Mouse (Mus musculus): ENCODE measurements around the gene Pkd1.

The Pkd1 gene

DNA sequence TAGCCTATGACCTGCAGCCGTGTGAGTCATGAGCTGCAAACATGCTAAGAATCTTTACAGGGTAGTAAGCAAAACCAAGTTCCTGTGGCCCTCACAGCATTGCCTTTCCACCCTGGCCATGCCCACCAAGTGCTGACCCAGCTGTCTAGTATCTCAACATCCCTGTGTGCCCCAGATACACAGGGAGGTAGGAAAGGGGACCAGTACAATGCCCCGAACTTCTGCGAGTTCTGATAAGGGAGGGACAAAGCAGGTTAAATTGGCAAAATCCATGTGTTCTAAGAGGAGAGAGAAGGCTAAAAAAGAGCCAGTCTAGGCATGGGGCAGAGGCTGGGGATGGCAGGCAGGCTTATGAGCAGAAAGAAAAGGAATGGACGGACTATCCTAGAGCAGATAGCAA, 58.7 kb downstream of the Pkd1 start:
- DNase-seq (ENCODE audit: low read depth, low spot score), result no peak

DNA sequence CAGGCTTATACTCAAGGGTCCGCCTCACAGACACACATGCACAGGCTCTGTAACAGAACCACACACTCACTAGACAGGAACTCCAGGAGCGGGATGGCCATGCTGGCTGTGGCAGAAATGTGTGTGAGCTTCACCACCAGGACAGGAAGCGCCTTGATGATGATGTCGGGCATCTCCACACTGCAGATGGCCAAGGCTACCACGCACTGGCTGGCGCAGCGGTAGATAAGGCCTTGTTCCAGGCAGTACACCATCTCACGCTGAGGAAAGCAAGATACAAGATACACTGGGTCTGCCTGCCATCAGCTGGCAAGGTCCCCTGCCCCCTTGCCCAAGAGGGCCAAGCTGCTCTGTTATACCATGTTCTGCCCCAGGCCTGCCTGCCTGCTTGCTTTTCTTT, 59.2 kb downstream of the Pkd1 start:
- DNase-seq (ENCODE audit: low read depth, low spot score), result no peak

DNA sequence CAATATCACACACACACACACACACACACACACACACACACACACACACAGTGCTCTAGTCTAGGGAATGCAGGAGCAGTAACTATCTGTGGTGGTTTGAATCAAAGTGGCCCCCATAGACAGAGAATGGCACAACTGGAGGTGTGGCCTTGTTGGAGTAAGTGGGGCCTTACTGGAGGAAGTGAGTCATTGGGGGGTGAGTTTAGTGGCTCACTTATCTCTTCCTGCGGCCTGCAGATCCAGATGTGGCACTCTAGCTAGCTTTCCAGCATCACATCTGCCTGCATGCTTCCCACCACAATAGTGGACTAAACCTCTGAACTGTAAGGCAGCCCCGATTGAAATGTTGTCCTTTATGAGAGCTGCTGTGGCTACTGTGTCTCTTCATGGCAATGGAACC, 61.1 kb downstream of the Pkd1 start:
- no peak for DNase-seq (ENCODE audit: low read depth, low spot score)

DNA sequence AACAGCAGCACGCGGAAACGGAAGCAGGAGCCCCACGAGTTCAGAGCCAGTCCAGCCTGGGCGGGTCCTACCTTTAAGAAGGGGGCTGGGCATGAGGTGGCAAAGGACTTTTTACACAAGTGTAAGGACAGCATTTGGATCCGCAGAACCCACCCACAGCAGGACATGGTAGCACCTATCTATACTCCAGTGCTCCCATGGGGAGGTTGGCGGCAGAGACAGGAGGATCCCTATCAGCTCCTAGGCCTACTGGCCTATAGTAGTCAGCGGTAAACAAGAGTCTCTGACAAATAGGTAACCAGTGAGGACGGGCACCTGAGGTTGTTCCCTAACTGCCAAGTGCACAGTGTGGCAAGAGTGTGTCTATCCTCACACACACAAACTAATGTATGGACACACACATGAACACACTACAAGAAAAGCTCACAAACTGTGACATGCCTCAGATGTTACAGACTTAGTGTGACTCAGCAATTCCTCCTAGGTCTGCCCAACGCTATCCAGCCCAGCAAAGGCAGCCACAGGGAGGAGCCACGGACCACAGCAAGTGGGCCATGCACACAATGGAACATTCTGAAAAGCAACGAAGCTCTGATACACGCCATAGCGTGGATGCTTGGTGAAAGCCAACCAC, 68.0 kb downstream of the Pkd1 start:
- no peak for DNase-seq (ENCODE audit: low read depth, low spot score)

DNA sequence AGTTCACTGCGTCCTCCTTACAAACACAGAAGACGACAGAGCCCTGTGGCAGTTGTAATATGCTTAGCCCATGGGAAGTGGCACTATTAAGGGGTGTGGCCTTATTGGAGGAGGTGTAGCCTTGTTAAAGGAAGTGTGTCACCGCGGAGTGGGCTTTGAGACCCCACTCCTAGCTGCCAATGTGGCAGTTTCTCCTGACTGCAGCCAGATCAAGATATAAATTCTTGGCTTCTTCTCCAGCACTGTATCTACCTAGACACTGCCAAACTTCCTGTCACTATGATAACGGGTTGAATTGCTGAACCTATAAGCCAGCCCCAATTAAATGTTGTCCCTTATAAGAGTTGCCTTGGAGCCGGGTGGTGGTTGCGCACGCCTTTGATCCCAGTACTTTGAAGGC, 75.8 kb downstream of the Pkd1 start:
- DNase-seq (ENCODE audit: low read depth, low spot score), result no peak

DNA sequence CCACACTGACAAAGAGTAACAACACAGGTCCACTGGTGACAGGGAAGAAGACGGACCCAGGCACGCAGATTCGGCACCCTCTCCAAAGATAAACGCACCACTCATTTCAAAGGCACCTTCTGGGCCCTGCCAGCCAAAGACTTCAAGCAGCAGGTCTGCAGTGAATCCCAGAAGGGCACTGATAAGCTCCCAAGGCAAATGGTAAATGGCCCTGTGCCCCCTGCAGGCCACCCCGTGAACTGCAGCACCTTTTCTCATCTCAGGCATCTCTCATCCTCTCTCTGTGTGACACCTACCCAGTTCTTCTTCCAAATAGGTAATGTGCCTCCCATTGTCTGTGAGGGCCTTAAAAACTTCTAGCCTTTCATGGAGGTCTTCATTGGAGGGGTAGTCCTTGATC, 79.0 kb downstream of the Pkd1 start:
- DNase-seq (ENCODE audit: low read depth, low spot score), result no peak

DNA sequence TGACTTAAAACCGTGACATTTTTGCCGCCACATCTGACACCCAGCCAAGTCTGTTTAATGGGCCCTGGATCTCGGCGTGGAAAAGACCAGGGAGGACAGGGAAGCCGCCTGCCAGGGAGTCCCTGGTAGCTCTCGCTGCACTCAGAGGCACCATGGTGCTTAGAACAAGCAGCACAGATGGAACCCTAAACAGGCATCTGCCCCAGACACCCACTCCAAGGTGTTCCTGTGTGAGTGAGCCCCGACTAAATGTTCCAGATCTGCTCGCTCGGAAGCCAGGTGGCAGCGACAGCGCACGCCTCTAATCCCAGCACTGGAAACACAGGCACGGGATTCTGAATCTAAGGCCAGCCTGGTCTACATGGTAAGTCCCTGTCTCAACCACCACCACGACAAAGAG, 80.4 kb downstream of the Pkd1 start:
- DNase-seq (ENCODE audit: low read depth, low spot score), result no peak

DNA sequence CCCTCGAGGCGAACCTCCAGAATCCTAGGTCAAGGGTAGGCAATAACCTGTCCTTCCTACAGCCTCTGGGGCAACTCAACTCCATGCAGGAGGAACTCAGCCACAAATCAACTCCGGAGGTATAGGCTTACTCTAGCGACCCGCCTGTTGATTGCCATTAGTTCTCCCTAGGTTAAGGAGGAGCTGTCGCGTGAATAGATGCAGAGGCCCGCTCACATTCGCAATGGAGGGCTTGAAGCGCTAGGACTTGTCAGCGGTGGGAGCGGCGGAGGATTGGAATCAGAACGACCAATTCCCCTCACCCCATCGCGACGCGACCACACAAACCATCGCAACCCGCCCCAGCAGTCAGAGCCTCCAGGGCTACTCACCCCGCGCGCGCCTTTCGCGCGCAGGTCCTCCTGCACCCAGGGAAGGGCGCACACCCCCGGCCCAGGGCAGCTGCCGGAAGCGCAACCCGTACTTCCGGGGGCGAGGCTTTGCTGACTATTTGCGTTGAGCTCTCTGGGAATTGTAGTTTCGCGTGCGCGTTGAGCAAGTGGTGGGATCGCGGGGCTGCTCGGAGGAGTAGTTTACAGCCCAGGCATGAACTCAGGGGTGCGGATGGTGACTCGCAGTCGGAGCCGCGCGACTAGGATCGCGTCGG, 82.7 kb downstream of the Pkd1 start, which contains the start of the genes Tsc2 and Nthl1:
Gene Tsc2 (minus strand): TSS at position 464 of the 646 bp plus-strand sequence.
Gene Nthl1 (plus strand): TSS at position 514 of the 646 bp plus-strand sequence.
- DNase-seq (ENCODE audit: low read depth, low spot score), result peak; percentile 83

DNA sequence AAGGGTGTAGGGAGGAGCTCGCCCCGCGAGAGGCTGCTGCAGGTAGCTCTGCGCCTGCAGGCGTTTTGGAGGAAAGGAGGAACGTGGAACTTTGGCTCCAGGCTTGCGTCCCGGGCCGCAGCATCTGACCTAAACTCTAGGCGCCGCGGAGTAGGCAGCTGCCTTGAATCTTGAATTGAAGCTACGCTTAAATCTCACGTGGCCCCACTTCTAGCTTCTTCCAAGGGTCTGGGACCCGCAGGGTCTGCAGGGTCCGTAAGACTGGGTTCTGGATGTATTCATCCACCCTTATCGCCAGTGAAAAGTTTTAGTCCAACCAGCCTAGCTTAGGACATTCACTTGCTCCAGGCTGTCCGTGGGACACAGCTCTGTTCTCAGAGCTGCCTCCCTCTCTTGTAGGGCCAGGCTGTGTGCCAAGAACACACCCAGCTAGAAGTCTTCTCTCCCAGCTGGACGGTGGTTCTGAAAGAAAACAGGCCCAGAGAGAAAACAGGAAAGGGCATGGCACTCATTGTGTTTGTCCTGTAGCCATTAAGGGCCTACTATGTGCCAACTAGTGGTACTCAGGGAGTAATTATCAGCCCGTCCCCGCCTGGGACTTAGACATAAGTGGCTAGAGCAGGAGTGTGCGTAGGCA, 83.3 kb downstream of the Pkd1 start:
- no peak for DNase-seq (ENCODE audit: low read depth, low spot score)

DNA sequence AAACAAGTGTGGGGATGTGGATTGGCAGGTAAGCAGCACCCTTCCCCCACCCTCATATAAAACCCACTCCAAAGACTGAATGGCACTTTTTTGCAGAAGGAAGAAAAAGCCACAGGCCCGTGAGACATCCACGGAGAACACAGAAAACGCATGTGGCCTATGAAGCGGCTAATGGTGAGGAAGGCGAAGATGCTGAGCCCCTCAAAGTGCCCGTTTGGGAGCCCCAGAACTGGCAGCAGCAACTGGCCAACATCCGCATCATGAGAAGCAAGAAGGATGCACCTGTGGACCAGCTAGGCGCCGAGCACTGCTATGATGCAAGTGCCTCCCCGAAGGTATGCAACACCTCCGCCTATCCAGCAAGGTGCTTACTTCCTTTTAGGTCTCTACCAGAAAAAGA, 84.2 kb downstream of the Pkd1 start:
- no peak for DNase-seq (ENCODE audit: low read depth, low spot score)

DNA sequence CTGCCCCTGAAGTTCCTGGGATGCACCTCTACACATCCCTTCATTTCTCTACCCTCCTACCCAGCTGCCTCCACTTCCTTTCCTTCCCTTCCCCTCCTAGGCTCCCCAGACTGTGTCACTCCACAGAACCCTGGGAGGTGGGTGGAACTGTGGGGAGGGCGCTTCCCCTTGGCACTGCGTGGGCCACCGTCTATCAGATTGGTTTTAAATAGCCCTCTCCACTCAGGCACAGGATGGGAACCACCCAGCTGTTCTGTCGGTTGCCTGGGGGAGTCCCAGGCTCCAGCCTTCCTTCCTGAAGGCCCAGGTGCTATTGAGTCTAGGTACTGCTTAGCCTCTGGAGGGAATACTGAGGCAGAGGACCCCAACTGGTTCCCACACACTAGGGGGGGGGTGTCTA, 85.4 kb downstream of the Pkd1 start:
- no peak for DNase-seq (ENCODE audit: low read depth, low spot score)

DNA sequence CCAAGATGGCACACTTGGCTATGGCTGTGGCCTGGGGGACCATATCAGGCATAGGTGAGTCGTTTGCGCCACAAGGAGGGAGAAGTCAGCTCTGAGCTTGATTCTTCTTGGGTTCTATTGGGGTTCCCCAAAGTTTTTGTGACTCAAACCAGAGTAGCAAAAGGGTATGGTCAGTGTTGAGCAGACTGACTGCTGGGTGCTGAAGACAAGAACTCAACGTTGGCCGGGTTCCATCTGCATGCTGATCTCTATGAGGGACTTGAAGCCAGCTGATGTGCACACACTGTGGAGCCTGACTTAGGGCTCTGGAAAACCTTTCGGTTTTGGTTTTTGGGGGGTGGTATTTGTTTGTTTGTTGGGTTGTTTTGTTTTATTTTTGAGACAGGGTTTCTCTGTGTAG, 86.1 kb downstream of the Pkd1 start:
- DNase-seq (ENCODE audit: low read depth, low spot score), result no peak

DNA sequence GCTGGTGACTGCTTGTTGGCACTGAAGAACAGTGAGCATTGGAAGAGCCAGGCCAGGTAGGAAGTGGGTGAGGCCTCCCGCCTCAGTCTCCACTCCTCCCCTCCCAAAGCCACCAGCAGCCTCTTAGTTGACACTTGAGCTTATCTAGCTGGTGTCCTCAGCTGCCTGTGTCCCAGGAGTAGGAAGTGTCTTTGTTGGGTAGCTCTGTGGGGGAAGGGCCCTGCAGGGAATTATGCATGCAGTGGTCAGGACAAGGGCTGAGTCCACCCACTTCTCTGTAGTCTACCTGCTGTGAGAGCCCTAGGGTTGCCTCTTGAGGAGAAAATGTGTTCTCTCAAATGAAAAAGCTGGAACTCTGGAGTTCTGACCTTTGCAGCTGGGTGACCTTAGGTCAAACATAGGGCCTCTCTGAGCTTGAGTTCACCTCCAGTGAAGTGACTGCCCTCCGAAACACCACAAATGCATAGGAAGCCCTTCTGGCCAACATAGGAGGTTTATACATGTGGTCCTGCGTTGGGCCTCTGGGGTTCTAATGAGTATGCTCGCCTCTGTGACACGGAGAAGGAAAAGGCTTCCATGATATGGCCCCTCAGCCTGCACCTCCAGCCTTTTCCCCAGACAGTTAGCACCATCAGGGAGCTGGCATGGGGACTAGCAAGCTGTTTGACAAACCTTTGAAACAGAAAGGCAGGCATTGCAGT, 87.3 kb downstream of the Pkd1 start:
- no peak for DNase-seq (ENCODE audit: low read depth, low spot score)

DNA sequence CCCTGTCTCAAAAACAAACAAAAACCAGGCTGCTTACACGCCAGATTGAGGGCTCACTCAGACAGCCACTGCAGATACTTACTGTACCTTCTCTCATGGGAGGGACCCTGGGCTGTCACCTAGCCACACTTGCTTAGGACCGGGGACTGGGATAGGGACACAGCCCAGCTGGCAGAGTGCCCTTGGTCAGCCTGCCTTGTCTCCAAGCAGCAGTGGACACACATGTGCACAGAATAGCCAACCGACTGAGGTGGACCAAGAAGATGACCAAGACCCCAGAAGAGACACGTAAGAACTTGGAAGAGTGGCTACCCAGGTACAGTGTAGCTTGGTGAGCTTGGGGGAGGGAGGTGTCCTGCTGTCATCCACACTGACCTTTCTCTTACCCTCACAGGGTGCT, 88.6 kb downstream of the Pkd1 start:
- no peak for DNase-seq (ENCODE audit: low read depth, low spot score)

DNA sequence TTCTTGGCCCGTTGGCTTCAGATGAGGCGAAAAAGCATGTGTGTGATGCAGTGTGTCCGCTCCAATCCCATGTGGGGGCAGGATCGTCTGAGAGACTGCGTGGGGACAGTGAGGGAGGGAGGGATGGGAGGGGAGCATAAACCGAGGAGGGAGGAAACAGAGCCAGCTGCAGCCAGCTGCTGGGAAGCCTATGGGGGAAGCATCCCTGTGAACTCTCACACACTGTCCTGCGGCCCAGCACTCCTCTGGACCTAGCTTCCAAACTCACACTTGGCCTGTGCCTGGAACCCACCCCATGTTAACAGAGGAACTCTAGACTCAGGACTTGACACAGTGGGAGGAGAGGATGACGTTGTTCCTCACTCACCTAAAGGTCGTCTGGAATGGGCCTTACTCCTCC, 89.2 kb downstream of the Pkd1 start:
- no peak for DNase-seq (ENCODE audit: low read depth, low spot score)

DNA sequence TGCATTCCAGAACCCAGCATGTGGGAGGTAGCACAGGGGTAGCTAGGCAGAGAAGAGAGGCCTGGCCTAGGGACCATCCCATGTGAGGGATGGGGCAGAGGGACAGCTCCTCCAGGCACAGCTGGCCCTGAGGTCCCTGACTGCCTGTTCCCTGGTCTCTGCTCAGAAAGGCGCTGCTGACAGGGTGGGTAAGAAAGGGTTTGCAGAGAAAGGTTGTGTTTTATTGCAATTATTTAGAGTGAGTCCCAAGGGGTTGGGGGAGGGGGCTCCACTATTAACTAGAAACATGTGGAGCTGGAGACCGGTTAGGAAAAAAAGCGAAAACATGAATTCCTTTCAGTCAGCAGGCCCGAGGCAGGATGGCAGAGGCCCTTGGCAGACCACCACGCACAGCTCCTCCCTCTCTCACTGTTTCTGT, 89.9 kb downstream of the Pkd1 start:
- no peak for DNase-seq (ENCODE audit: low read depth, low spot score)

DNA sequence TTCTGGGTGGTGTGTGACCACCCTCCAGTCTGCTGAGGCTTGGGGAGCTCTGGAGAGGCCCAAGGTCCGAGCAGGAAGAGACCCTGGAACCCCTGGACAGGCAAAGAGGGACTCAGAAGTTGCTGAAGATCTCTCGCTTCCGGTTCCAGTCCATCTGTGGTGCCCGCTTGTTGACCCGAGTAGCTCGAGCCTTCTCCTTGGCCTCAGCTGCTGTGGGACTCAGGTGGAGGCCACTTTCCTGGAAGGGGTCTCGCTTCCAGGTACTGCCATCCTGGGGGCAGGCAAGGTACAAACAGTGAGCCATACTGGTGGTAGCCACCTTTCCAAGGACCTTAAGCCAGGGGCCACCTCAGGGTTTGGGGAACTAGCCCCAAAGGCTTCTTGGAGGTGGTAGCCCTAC, 90.5 kb downstream of the Pkd1 start:
- DNase-seq (ENCODE audit: low read depth, low spot score), result no peak

DNA sequence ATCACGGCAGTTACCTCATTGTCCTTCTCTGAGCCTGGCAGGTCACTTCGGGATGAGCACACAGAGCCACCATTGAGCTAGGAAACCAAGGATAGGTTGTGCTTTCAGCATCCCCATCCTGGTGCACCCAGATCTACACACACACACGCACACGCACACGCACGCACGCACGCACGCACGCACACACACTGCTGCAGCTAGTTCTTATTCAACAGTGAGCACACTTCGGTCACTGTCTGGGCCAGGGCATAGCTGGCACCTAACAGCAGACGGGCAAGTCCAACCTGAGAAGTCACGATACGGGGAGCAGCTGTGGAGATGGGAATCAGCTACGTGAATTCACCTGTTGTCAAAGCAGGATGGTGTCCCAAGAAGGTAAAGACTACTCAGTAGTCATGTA, 90.9 kb downstream of the Pkd1 start:
- no peak for DNase-seq (ENCODE audit: low read depth, low spot score)

DNA sequence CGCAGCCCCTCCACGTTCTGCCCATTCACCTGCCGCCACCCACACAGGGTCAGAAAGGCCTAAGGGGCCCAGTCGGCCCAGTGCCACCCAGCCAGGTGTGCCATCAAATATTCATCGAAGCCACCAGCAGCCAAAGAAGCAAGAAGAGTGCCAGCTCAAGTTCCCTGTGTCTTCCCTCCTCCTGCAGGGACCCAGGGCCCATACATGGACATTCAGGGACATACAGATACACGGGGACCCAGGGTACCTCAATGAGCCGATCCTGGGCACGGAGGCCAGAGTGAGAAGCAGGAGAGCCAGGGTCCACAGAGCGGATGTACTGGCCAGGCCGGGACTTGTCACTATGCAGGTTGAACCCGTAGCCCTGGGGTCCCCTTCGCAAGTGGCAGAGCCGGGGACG, 92.3 kb downstream of the Pkd1 start:
- DNase-seq (ENCODE audit: low read depth, low spot score), result no peak

DNA sequence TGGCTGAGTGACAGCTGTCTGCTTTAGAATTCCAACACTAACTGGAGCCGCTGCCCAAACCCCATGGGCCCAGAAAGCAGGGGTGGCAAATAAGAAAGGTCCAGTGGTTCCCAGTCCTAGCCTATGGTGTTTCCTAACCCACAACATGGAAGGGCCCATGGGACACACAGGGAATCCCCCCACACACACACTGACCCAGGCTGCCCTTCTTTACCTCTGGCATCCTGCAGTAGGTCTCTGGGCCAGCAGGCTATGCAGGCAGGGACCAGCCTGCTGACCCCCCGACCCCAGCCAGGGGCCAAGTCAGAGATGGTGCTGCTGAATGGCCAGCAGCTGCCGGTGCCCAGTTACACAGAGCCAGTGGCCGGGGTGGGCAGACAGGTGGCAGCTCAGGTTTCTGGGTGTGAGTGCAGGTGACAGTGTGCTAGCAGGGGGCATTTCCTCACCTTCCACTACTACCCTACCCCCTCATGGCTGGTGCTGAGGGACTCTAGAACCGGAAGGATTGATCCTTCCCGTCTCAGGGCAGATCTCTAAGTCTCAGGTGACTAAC, 93.2 kb downstream of the Pkd1 start:
- DNase-seq (ENCODE audit: low read depth, low spot score), result no peak

DNA sequence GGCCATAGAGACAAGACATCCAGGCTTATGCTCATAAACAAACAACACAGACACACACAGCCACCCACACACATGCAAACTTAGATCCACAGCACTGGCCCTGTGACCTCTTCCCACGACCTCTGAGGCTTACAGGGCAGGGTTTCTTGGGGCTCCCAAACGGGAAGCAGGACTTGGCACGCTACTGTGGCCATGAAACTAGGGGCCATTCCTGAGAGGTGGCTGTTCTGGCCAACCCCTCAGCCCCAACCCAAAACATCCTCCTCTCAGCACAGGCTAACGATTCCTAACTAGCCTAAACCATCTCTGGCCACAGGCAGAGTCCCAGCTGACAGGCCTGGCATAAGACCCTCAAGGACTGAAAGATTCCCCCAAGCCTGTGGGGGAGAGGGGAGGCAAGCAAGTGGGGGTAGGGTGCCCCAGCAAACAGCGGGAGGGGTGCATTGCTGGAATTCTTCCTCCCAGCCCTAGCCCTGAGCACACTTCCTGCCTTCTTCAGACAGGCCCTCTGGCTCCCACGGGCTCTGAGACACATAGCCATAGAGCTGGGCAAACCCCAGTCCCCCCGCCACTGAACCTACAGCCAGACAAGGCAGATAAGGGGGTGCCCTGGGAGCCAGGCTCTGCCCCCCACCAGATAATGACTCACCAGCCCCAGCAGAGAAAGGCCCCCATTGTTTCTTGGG, 94.5 kb downstream of the Pkd1 start:
- no peak for DNase-seq (ENCODE audit: low read depth, low spot score)
